In the genomic region with DNA sequence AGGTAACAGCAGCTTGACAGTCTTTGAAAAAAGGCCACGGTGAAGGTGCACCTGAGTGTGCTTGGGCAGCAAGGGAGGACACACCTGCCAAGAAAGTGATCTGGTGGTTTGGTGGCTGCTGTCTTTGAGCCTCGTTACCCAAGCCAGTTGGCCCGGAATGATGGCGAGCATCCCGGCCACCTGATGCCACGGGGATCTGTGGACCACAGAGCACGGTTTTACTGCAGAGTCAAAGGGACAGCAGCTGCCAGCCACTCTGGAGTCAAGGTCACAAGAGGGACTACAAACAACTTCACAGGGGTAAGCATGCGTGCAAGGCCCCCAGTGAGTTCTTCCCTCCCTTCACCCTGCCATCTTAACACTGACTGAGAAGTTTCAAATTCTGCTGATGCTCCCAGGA, we compare ENCODE assay signal across 15 mouse cellular contexts. TPM values are rescaled to one million over a fixed set of nuclear protein-coding genes. Genes with fewer than 3 reads are reported as not detected.
DNase-seq lines count a peak whose midpoint lies in the region.
"Had no signal": no experiment of that assay in that cellular context is flagged by ENCODE, and none has a peak within 500 bp of the region (broad histone marks: within the 10 kb centered on the region; RNA-seq: fewer than 3 reads in every experiment).

No protein-coding gene starts in this region.

- peak; percentile 17 for DNase-seq in cerebellum, adult 11 months
- DNase-seq in cerebellum, postnatal 4 days (ENCODE audit: low spot score in 2 of 2): no peak
- peak; percentile 41 for DNase-seq in left cerebral cortex, postnatal 4 days
- DNase-seq in left cerebral cortex, adult 11 months (ENCODE audit: low spot score): no peak
- DNase-seq in gastrocnemius, postnatal 25 days: peak; percentile 69
- DNase-seq in thymus, postnatal 4 days: peak; percentile 61
- DNase-seq in yolk sac, embryonic 10.5 days (ENCODE audit: low spot score): no peak
- no peak for DNase-seq in retina, postnatal 1 day
- DNase-seq: forebrain, postnatal 0 days; kidney, adult 8-10 months; right cerebral cortex, postnatal 14 days had no signal

- intact Hi-C loops in left cerebral cortex, postnatal 4 days (cut with DNase I): no loop called here

RNA-seq across cellular contexts. Expression of a gene that starts 33.9 kb away (rescaled TPM):
- under 1 TPM; 0.16 to 0.18 TPM for total RNA-seq in left cerebral cortex, postnatal 4 days (2021)
- total RNA-seq in gastrocnemius, postnatal 25 days (2021): 1 to 10 TPM; 6.4 to 9.6 TPM
- total RNA-seq: adrenal gland, adult 18-20 months; common myeloid progenitor, adult 5-6 weeks; granulocyte monocyte progenitor cell, adult 5-6 weeks; hematopoietic stem cell, adult 5-6 weeks had no signal

Comparison
In these comparisons a context has a peak if more than half of its experiments do, and no peak if none do; other contexts are left out.
1. DNase-seq: peak in cerebellum, adult 11 months (single experiment), left cerebral cortex, postnatal 4 days (single experiment), gastrocnemius, postnatal 25 days (single experiment) and thymus, postnatal 4 days (single experiment); none in cerebellum, postnatal 4 days (0 of 2), left cerebral cortex, adult 11 months (single experiment), yolk sac, embryonic 10.5 days (single experiment) and retina, postnatal 1 day (single experiment).
2. RNA of a gene that starts 33.9 kb away (total RNA-seq): 6.4 to 9.6 TPM in gastrocnemius, postnatal 25 days; 0.16 to 0.18 TPM in left cerebral cortex, postnatal 4 days; every median in the first group is over 4 times any median in the second.